Mouse (Mus musculus) myocyte (in vitro differentiated cells): ENCODE results near the gene Col9a1.

Experiments used
- MAX ChIP-seq: IDR thresholded peaks from one replicate; pipeline ENCODE4 v1.6.1; 2011; ENCODE audit warnings: low read depth, mild to moderate bottlenecking, control low read depth
- MYOD1 ChIP-seq, 3 experiments: IDR thresholded peaks; one replicate each; pipeline ENCODE4 v1.6.1; 2011; ENCODE audit warnings: control low read depth in 2 of 3, low read depth in 2 of 3, mild to moderate bottlenecking in 2 of 3, moderate library complexity in 1 of 3; ENCODE audit not compliant: insufficient read length in 2 of 3, control insufficient read depth in 1 of 3
- POLR2A ChIP-seq: IDR thresholded peaks from one replicate; pipeline ENCODE4 v1.6.1; 2011; ENCODE audit warnings: low read depth, mild to moderate bottlenecking, control low read depth, moderate library complexity; ENCODE audit not compliant: insufficient read length

GRCm38 (mm10) chr1:24133853-24134252 is 43.6 kb upstream of the Col9a1 start:
- TF ChIP-seq POLR2A (no peak), MAX (no peak), MYOD1 (IDR thresholded peaks at IDR 0.05; ENCODE audit: control insufficient read depth in 1 of 3, insufficient read length in 2 of 3, low read depth in 2 of 3) (no peak)
